Mouse (Mus musculus) liver, embryonic 15.5 days (tissue): ENCODE data around the gene Actg2. TPM values are rescaled to one million over a fixed set of nuclear protein-coding genes. Genes with fewer than 3 reads are reported as not detected.

Experiments
- ATAC-seq: fragments of 200-750 bp; cut with Nextera tagmentation; 2 replicates; pipeline ENCODE4 v1.8.0; 2017; ENCODE audit warnings: moderate number of reproducible peaks, mild to moderate bottlenecking, moderate library complexity; ENCODE audit not compliant: insufficient read depth
- H3K27ac ChIP-seq: fragments of 300-500 bp; sonication (generic); replicated peaks from 2 replicates; pipeline ENCODE4 v1.5.1; 2015; ENCODE audit warnings: mild to moderate bottlenecking, inconsistent platforms
- H3K27me3 ChIP-seq: fragments of 300-500 bp; sonication (generic); 2 replicates; pipeline ENCODE4 v1.6.1; 2015; ENCODE audit warnings: mild to moderate bottlenecking, inconsistent platforms
- H3K36me3 ChIP-seq: fragments of 300-500 bp; sonication (generic); replicated peaks from 2 replicates; pipeline ENCODE4 v1.6.1; 2015; ENCODE audit warnings: moderate library complexity, mild to moderate bottlenecking, inconsistent platforms
- H3K4me1 ChIP-seq: fragments of 300-500 bp; sonication (generic); replicated peaks from 2 replicates; pipeline ENCODE4 v1.6.1; 2015; ENCODE audit warnings: inconsistent platforms
- H3K4me2 ChIP-seq: fragments of 300-500 bp; sonication (generic); 2 replicates; pipeline ENCODE4 v1.6.1; 2015; ENCODE audit warnings: moderate library complexity, mild to moderate bottlenecking, inconsistent platforms
- H3K4me3 ChIP-seq: fragments of 300-500 bp; sonication (generic); replicated peaks from 2 replicates; pipeline ENCODE4 v1.5.1; 2015; ENCODE audit warnings: mild to moderate bottlenecking, inconsistent platforms
- H3K9ac ChIP-seq: fragments of 300-500 bp; sonication (generic); 2 replicates; pipeline ENCODE4 v1.6.1; 2015; ENCODE audit warnings: moderate library complexity, mild to moderate bottlenecking, inconsistent platforms
- H3K9me3 ChIP-seq: fragments of 300-500 bp; sonication (generic); replicated peaks from 2 replicates; pipeline ENCODE4 v1.6.1; 2016; ENCODE audit warnings: inconsistent platforms
- WGBS: fragments of 180-500 bp; shearing (Covaris S2); methylation state at CpG from one replicate; pipeline ENCODE4 v1.1.7; 2015; ENCODE audit warnings: mixed read lengths; ENCODE audit not compliant: insufficient replicate concordance; 5-methylcytosine and 5-hydroxymethylcytosine counted together
- polyA plus RNA-seq: library from polyadenylated mRNA; unstranded; fragments of >200 nt; fragmentation: Nextera tagmentation; extraction: Ambion mirVana; gene quantifications from 2 replicates; pipeline ENCODE4 v1.2.1, GENCODE M21; 2015

The Actg2 gene
- polyA plus RNA-seq, 1 experiment from 2014 or later, result 4.1 TPM

DNA sequence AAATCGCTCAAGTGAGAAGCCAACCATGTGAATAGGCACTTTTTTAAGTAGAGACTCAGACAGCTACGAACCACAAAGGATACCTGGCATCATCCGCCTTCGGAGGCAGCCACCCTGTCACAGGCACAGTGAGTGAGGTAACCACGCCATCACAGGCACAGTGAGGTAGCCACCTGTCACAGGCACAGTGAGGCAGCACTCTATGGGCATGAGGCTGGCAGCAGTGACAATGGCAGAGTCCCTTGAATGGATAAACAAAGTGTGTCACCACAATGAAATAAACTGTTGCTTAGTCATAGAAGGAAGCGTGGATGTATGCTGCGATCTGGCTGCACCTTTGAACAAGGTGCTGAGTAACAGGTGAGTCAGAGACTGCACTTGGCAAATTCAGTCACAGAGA, 57.4 kb downstream of the Actg2 start:
- Histone ChIP-seq H3K27ac (no peak overlapping the region), H3K4me2 (no peak overlapping the region), H3K4me3 (no peak overlapping the region), H3K36me3 (peaks cover 22% of the 10 kb centered on the region), H3K4me1 (peaks cover 8% of the 10 kb centered on the region), H3K9ac (no peak overlapping the region), H3K27me3 (peaks cover 3% of the 10 kb centered on the region; the same call in 1 of the 2 replicates), H3K9me3 (no peaks in the 10 kb centered on the region)
- ATAC-seq, result no peak
- 79% methylated on average over 7 of the region's 7 CpGs for WGBS

GRCm38 (mm10) chr6:83478217-83478616, 57.8 kb downstream of the Actg2 start:
- H3K9ac ChIP-seq, result no peak overlapping the region
- H3K9me3 ChIP-seq, result no peaks in the 10 kb centered on the region
- H3K4me1 ChIP-seq, result peaks cover 8% of the 10 kb centered on the region
- ATAC-seq, result no peak
- no peak overlapping the region for H3K4me2 ChIP-seq
- H3K4me3 ChIP-seq, result no peak overlapping the region
- H3K27me3 ChIP-seq, result peaks cover 3% of the 10 kb centered on the region; the same call in 1 of the 2 replicates
- H3K27ac ChIP-seq, result no peak overlapping the region
- WGBS, result 62% methylated on average over 4 of the region's 4 CpGs
- peaks cover 22% of the 10 kb centered on the region for H3K36me3 ChIP-seq

DNA sequence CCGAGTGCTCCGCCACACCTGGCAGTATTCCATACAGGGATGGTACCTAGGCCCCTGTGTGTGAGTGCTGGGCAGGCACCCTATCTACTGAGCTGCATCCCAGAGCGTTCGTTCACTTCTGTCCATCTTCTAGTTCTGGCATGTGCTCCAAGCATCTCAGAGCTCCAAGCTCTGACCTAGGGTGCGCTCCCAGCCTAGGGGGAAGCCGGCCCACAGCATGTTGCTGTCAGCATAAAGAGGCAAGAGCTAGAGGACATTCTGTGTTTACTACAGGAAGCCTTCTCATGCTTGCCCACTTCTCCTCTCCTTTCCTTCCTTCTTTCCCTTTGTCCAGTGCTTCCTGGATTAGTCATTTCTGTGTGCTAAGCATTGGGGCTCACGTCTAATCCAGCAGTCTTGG, 60.6 kb downstream of the Actg2 start:
- Histone ChIP-seq H3K4me1 (no peaks in the 10 kb centered on the region), H3K9ac (no peak overlapping the region), H3K27ac (no peak overlapping the region), H3K4me3 (no peak overlapping the region), H3K27me3 (peaks cover 3% of the 10 kb centered on the region; the same call in 1 of the 2 replicates), H3K9me3 (no peaks in the 10 kb centered on the region), H3K36me3 (peaks cover 7% of the 10 kb centered on the region), H3K4me2 (no peak overlapping the region)
- ATAC-seq, result no peak
- WGBS, result 57% methylated on average over 7 of the region's 7 CpGs

DNA sequence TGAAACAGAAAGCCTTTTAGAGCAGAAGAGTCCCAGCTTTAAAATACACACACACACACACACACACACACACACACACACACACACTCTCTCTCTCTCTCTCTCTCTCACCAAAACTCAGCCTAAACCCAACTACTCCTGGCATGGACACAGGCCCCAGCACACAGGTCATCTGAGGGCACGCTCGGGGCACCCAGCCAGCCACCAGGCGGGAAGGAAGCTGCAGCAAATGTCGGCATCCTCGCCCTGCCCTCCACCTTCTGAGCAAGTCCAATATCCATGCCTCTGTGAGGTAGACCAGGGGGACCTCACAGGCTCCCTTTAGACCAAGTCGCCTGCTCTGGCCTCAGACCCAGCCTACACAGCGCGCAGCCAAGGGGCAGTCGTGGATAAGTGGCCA, 62.8 kb downstream of the Actg2 start:
- Histone ChIP-seq H3K9ac (no peak overlapping the region), H3K27me3 (peaks cover 3% of the 10 kb centered on the region; the same call in 1 of the 2 replicates), H3K36me3 (no peaks in the 10 kb centered on the region), H3K27ac (no peak overlapping the region), H3K4me3 (no peak overlapping the region), H3K4me2 (no peak overlapping the region), H3K9me3 (no peaks in the 10 kb centered on the region), H3K4me1 (no peaks in the 10 kb centered on the region)
- ATAC-seq, result no peak
- WGBS, result 72% methylated on average over 9 of the region's 9 CpGs

DNA sequence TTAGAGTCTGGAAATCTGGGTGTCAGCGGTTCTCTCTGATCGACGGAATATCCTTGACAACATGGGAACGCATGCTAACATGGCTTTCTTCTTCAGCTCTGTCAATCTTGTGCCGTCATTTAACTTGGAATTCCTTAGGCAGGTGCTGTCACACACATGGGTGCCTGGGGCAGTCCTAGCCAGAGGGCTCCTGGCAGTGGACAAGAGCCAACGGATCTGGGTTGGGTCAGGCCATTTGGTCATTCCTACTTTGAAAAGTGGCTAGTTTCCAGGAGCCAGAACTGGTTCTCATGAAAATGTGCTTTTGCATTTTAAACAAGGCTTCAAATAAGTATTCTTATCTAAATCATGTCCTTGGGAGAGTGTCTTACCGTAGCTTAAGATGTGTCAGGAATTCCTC, 64.3 kb downstream of the Actg2 start:
- ATAC-seq, result no peak
- H3K9me3 ChIP-seq, result no peaks in the 10 kb centered on the region
- WGBS, result 80% methylated on average over 7 of the region's 7 CpGs

GRCm38 (mm10) chr6:83464011-83464410, 72.1 kb downstream of the Actg2 start:
- H3K9ac ChIP-seq, result no peak overlapping the region
- ATAC-seq, result no peak
- H3K27me3 ChIP-seq, result peaks cover 8% of the 10 kb centered on the region; the same call in 1 of the 2 replicates
- H3K4me1 ChIP-seq, result peaks cover 14% of the 10 kb centered on the region
- H3K4me2 ChIP-seq, result no peak overlapping the region
- no peak overlapping the region for H3K4me3 ChIP-seq
- H3K36me3 ChIP-seq, result no peaks in the 10 kb centered on the region
- H3K27ac ChIP-seq, result no peak overlapping the region
- no peaks in the 10 kb centered on the region for H3K9me3 ChIP-seq

More for the DNA sequence above, 64.3 kb downstream of the Actg2 start:
- H3K9ac ChIP-seq, result no peak overlapping the region
- no peaks in the 10 kb centered on the region for H3K36me3 ChIP-seq
- no peak overlapping the region for H3K4me2 ChIP-seq
- H3K27ac ChIP-seq, result no peak overlapping the region
- H3K4me3 ChIP-seq, result no peak overlapping the region
- H3K27me3 ChIP-seq, result peaks cover 3% of the 10 kb centered on the region; the same call in 1 of the 2 replicates
- H3K4me1 ChIP-seq, result no peaks in the 10 kb centered on the region

Other genes with a start within 250 kb of the Actg2 start
- 61.6 and 67.8 TPM in 2 replicates for gene Mthfd2, start 210.4 kb downstream of the Actg2 start, polyA plus RNA-seq
- 34.9 and 35.9 TPM in 2 replicates for gene Mob1a, start 210.2 kb downstream of the Actg2 start, polyA plus RNA-seq
- gene Bola3, start 187.1 kb downstream of the Actg2 start, polyA plus RNA-seq, result 204 and 248 TPM in 2 replicates
- gene Tet3, start 77.2 kb downstream of the Actg2 start, polyA plus RNA-seq, result 10.8 and 11.4 TPM in 2 replicates
- 26.4 and 28.4 TPM in 2 replicates for gene Dguok, start 29.3 kb downstream of the Actg2 start, polyA plus RNA-seq
- 8.9 and 9.6 TPM in 2 replicates for gene Stambp, start 36.5 kb upstream of the Actg2 start, polyA plus RNA-seq
- gene Clec4f, start 119.9 kb upstream of the Actg2 start, polyA plus RNA-seq, result 10.5 and 17.6 TPM in 2 replicates
- 0.85 and 0.92 TPM in 2 replicates for gene Cd207, start 141.6 kb upstream of the Actg2 start, polyA plus RNA-seq
- gene Vax2, start 175.0 kb upstream of the Actg2 start, polyA plus RNA-seq, result not detected in 2 replicates
- gene Atp6v1b1, start 206.7 kb upstream of the Actg2 start, polyA plus RNA-seq, result not detected in 2 replicates
- not detected in 2 replicates for gene Ankrd53, start 226.4 kb upstream of the Actg2 start, polyA plus RNA-seq
- gene Tex261, start 239.5 kb upstream of the Actg2 start, polyA plus RNA-seq, result 42.3 and 44.0 TPM in 2 replicates